Mouse (Mus musculus) ES-Bruce4 (cell line): Measurements from ENCODE around the gene Tenm2.

Experiments used
- CTCF ChIP-seq: IDR thresholded peaks from one replicate; pipeline ENCODE4 v1.8.1; 2011; ENCODE audit warnings: low read depth, low read length
- POLR2A ChIP-seq: IDR thresholded peaks from one replicate; pipeline ENCODE4 v1.8.1; 2011; ENCODE audit warnings: low read length; ENCODE audit not compliant: insufficient read depth

- TF ChIP-seq CTCF (no peak), POLR2A (no peak)
Observed at GRCm38 (mm10) chr11:36286246-36286645, 949.5 kb downstream of the Tenm2 start.
